Mouse (Mus musculus): ENCODE results near the gene Hist1h4h. TPM values are rescaled to one million over a fixed set of nuclear protein-coding genes. Genes with fewer than 3 reads are reported as not detected.

Gene Hist1h4h
- polyA plus RNA-seq, 1 experiment from 2014 or later: 5.7 TPM

GRCm38 (mm10) chr13:23505662-23506345 lies 25.0 kb upstream of the Hist1h4h start:
- Histone ChIP-seq H3K9me3 (replicated peaks; ENCODE audit: control insufficient read depth, low read length) (no peaks in the 10 kb centered on the region), H3K27me3 (ENCODE audit: control insufficient read depth, insufficient read depth, low read length) (no peaks in the 10 kb centered on the region), H3K4me3 (replicated peaks; ENCODE audit: low read length) (peak overlapping the region; percentile 26), H3K27ac (ENCODE audit: low read length) (no peak overlapping the region), H3K9ac (ENCODE audit: low read length) (peak overlapping the region; percentile 53), H3K36me3 (ENCODE audit: control insufficient read depth, insufficient read depth, low read length) (no peaks in the 10 kb centered on the region), H3K4me1 (ENCODE audit: control insufficient read depth, insufficient read depth, low read length) (no peaks in the 10 kb centered on the region), H3K4me2 (ENCODE audit: low read depth, low read length) (peak overlapping the region; percentile 49)
- 21% methylated on average over 14 of the region's 14 CpGs for WGBS
- ATAC-seq (ENCODE audit: insufficient read depth, low FRiP score): no peak

- no peak overlapping the region for H3K9ac ChIP-seq (ENCODE audit: low read length)
- H3K27me3 ChIP-seq (ENCODE audit: control insufficient read depth, insufficient read depth, low read length): no peaks in the 10 kb centered on the region
- H3K4me3 ChIP-seq (replicated peaks; ENCODE audit: low read length): peak overlapping the region; percentile 26; the same call in 1 of the 2 replicates
- H3K4me2 ChIP-seq (ENCODE audit: low read depth, low read length): peak overlapping the region; percentile 49
- H3K9me3 ChIP-seq (replicated peaks; ENCODE audit: control insufficient read depth, low read length): no peaks in the 10 kb centered on the region
- H3K27ac ChIP-seq (ENCODE audit: low read length): no peak overlapping the region
- 15% methylated on average over 13 of the region's 13 CpGs for whole genome bisulfite sequencing
- no peaks in the 10 kb centered on the region for H3K4me1 ChIP-seq (ENCODE audit: control insufficient read depth, insufficient read depth, low read length)
- ATAC-seq (ENCODE audit: insufficient read depth, low FRiP score): peak; percentile 17; the same call in 1 of the 2 replicates
- no peaks in the 10 kb centered on the region for H3K36me3 ChIP-seq (ENCODE audit: control insufficient read depth, insufficient read depth, low read length)
These were observed 24.5 kb upstream of the Hist1h4h start for GRCm38 (mm10) chr13:23506351-23506750.

- no peaks in the 10 kb centered on the region for H3K36me3 ChIP-seq (ENCODE audit: control insufficient read depth, insufficient read depth, low read length)
- ATAC-seq (ENCODE audit: insufficient read depth, low FRiP score): no peak
- H3K4me2 ChIP-seq (ENCODE audit: low read depth, low read length): peak overlapping the region; percentile 15
- H3K4me1 ChIP-seq (ENCODE audit: control insufficient read depth, insufficient read depth, low read length): no peaks in the 10 kb centered on the region
- no peak overlapping the region for H3K27ac ChIP-seq (ENCODE audit: low read length)
- no peak overlapping the region for H3K9ac ChIP-seq (ENCODE audit: low read length)
- 39% methylated on average over 14 of the region's 14 CpGs for WGBS
- H3K9me3 ChIP-seq (replicated peaks; ENCODE audit: control insufficient read depth, low read length): no peaks in the 10 kb centered on the region
- no peak overlapping the region for H3K4me3 ChIP-seq (replicated peaks; ENCODE audit: low read length)
- H3K27me3 ChIP-seq (ENCODE audit: control insufficient read depth, insufficient read depth, low read length): no peaks in the 10 kb centered on the region
These were observed 23.9 kb upstream of the Hist1h4h start for GRCm38 (mm10) chr13:23506819-23507515.

- no peak overlapping the region for H3K4me3 ChIP-seq (replicated peaks; ENCODE audit: low read length)
- no peak for ATAC-seq (ENCODE audit: insufficient read depth, low FRiP score)
- no peak overlapping the region for H3K9ac ChIP-seq (ENCODE audit: low read length)
- H3K4me1 ChIP-seq (ENCODE audit: control insufficient read depth, insufficient read depth, low read length): no peaks in the 10 kb centered on the region
- H3K9me3 ChIP-seq (replicated peaks; ENCODE audit: control insufficient read depth, low read length): no peaks in the 10 kb centered on the region
- no peaks in the 10 kb centered on the region for H3K27me3 ChIP-seq (ENCODE audit: control insufficient read depth, insufficient read depth, low read length)
- WGBS: 40% methylated on average over 1 of the region's 1 CpGs
- no peak overlapping the region for H3K27ac ChIP-seq (ENCODE audit: low read length)
- no peak overlapping the region for H3K4me2 ChIP-seq (ENCODE audit: low read depth, low read length)
- no peaks in the 10 kb centered on the region for H3K36me3 ChIP-seq (ENCODE audit: control insufficient read depth, insufficient read depth, low read length)
These were observed 20.7 kb upstream of the Hist1h4h start for GRCm38 (mm10) chr13:23510127-23510526.

GRCm38 (mm10) chr13:23513517-23513916 lies 17.3 kb upstream of the Hist1h4h start:
- no peaks in the 10 kb centered on the region for H3K27me3 ChIP-seq (ENCODE audit: control insufficient read depth, insufficient read depth, low read length)
- H3K4me1 ChIP-seq (ENCODE audit: control insufficient read depth, insufficient read depth, low read length): peaks cover 3% of the 10 kb centered on the region
- no peak overlapping the region for H3K27ac ChIP-seq (ENCODE audit: low read length)
- H3K4me3 ChIP-seq (replicated peaks; ENCODE audit: low read length): no peak overlapping the region
- H3K9me3 ChIP-seq (replicated peaks; ENCODE audit: control insufficient read depth, low read length): no peaks in the 10 kb centered on the region
- no peaks in the 10 kb centered on the region for H3K36me3 ChIP-seq (ENCODE audit: control insufficient read depth, insufficient read depth, low read length)
- no peak overlapping the region for H3K9ac ChIP-seq (ENCODE audit: low read length)
- no peak overlapping the region for H3K4me2 ChIP-seq (ENCODE audit: low read depth, low read length)
- WGBS: 82% methylated on average over 1 of the region's 1 CpGs
- ATAC-seq (ENCODE audit: insufficient read depth, low FRiP score): no peak

- no peak overlapping the region for H3K4me2 ChIP-seq (ENCODE audit: low read depth, low read length)
- H3K4me1 ChIP-seq (ENCODE audit: control insufficient read depth, insufficient read depth, low read length): peaks cover 3% of the 10 kb centered on the region
- WGBS: 77% methylated on average over 5 of the region's 5 CpGs
- H3K27me3 ChIP-seq (ENCODE audit: control insufficient read depth, insufficient read depth, low read length): no peaks in the 10 kb centered on the region
- H3K9me3 ChIP-seq (replicated peaks; ENCODE audit: control insufficient read depth, low read length): no peaks in the 10 kb centered on the region
- H3K9ac ChIP-seq (ENCODE audit: low read length): no peak overlapping the region
- no peak overlapping the region for H3K27ac ChIP-seq (ENCODE audit: low read length)
- H3K36me3 ChIP-seq (ENCODE audit: control insufficient read depth, insufficient read depth, low read length): no peaks in the 10 kb centered on the region
- no peak overlapping the region for H3K4me3 ChIP-seq (replicated peaks; ENCODE audit: low read length)
- no peak for ATAC-seq (ENCODE audit: insufficient read depth, low FRiP score)
These were observed 15.6 kb upstream of the Hist1h4h start for GRCm38 (mm10) chr13:23515281-23515680.

GRCm38 (mm10) chr13:23515826-23516620 lies 14.8 kb upstream of the Hist1h4h start:
- peak overlapping the region; percentile 52 for H3K9ac ChIP-seq (ENCODE audit: low read length)
- no peaks in the 10 kb centered on the region for H3K36me3 ChIP-seq (ENCODE audit: control insufficient read depth, insufficient read depth, low read length)
- peaks cover 3% of the 10 kb centered on the region for H3K4me1 ChIP-seq (ENCODE audit: control insufficient read depth, insufficient read depth, low read length)
- peak overlapping the region; percentile 59 for H3K4me2 ChIP-seq (ENCODE audit: low read depth, low read length)
- H3K9me3 ChIP-seq (replicated peaks; ENCODE audit: control insufficient read depth, low read length): no peaks in the 10 kb centered on the region
- H3K27me3 ChIP-seq (ENCODE audit: control insufficient read depth, insufficient read depth, low read length): no peaks in the 10 kb centered on the region
- WGBS: 48% methylated on average over 15 of the region's 15 CpGs
- no peak for ATAC-seq (ENCODE audit: insufficient read depth, low FRiP score)
- peak overlapping the region; percentile 69 for H3K4me3 ChIP-seq (replicated peaks; ENCODE audit: low read length)
- H3K27ac ChIP-seq (ENCODE audit: low read length): no peak overlapping the region

GRCm38 (mm10) chr13:23516822-23517602 lies 13.8 kb upstream of the Hist1h4h start:
- peak; percentile 50; the same call in 1 of the 2 replicates for ATAC-seq (ENCODE audit: insufficient read depth, low FRiP score)
- peak overlapping the region; percentile 69 for H3K4me3 ChIP-seq (replicated peaks; ENCODE audit: low read length)
- H3K9ac ChIP-seq (ENCODE audit: low read length): peak overlapping the region; percentile 68
- peaks cover 3% of the 10 kb centered on the region for H3K4me1 ChIP-seq (ENCODE audit: control insufficient read depth, insufficient read depth, low read length)
- H3K27me3 ChIP-seq (ENCODE audit: control insufficient read depth, insufficient read depth, low read length): no peaks in the 10 kb centered on the region
- peak overlapping the region; percentile 85 for H3K27ac ChIP-seq (ENCODE audit: low read length)
- 0% methylated on average over 19 of the region's 19 CpGs for WGBS
- H3K4me2 ChIP-seq (ENCODE audit: low read depth, low read length): peak overlapping the region; percentile 99
- H3K9me3 ChIP-seq (replicated peaks; ENCODE audit: control insufficient read depth, low read length): no peaks in the 10 kb centered on the region
- H3K36me3 ChIP-seq (ENCODE audit: control insufficient read depth, insufficient read depth, low read length): no peaks in the 10 kb centered on the region
